Mouse (Mus musculus) left cerebral cortex, adult 2 months (tissue): ENCODE results near the gene Krtap29-1. TPM values are rescaled to one million over a fixed set of nuclear protein-coding genes. Genes with fewer than 3 reads are reported as not detected.

Experiments used
- DNase-seq, 2 experiments: peaks; one replicate each; pipeline ENCODE4 v3.0.0; 2021 to 2022; ENCODE audit warnings: low spot score in 2 of 2, mixed read lengths in 1 of 2; ENCODE audit errors: extremely low spot score in 1 of 2
- H3K27ac ChIP-seq: fragments of 200-600 bp; 2 replicates; pipeline ENCODE4 v1.8.1; 2022
- H3K4me3 ChIP-seq: fragments of 200-600 bp; 2 replicates; pipeline ENCODE4 v1.8.1; 2022
- CTCF ChIP-seq: fragments of 200-600 bp; IDR thresholded peaks from 2 replicates; pipeline ENCODE4 v1.8.1; 2022; ENCODE audit warnings: antibody characterized with exemption, mild to moderate bottlenecking, moderate library complexity
- intact Hi-C: fragments of 180-260 bp; cut with DNase I; formaldehyde crosslinking; loops from one replicate; pipeline ENCODE4 v1.15.1; 2025
- long read RNA-seq, 2 experiments: library from polyadenylated mRNA; stranded (forward); transcript quantifications; one replicate each; pipeline ENCODE4 v2.0.0; 2021; ENCODE audit warnings: borderline mapping rate in 2 of 2
- total RNA-seq, 2 experiments: library from RNA; stranded (reverse); gene quantifications; 2 replicates each; pipeline ENCODE4 v1.2.3; 2021

Krtap29-1 gene
- total RNA-seq = not detected
- long read RNA-seq, experiment 1 = 0 reads
- long read RNA-seq, experiment 2 = 0 reads

- H3K27ac ChIP-seq = no peak within 1 kb of the TSS
- DNase-seq = no peak
- no peak for TF ChIP-seq CTCF
- intact Hi-C loops = no loop called here
- no peak within 1 kb of the TSS for H3K4me3 ChIP-seq
Measured at GRCm38 (mm10) chr11:99978953-99979352, at the start of gene Krtap29-1. TSS of gene Krtap29-1 (minus strand) at chr11:99979053.

GRCm38 (mm10) chr11:100021438-100021837 is 42.6 kb upstream of the Krtap29-1 start:
- TF ChIP-seq CTCF = no peak
- DNase-seq = no peak
- intact Hi-C loops = no loop called here
- no peak overlapping the region for H3K4me3 ChIP-seq
- no peak overlapping the region for H3K27ac ChIP-seq

- no peak for TF ChIP-seq CTCF
- Histone ChIP-seq H3K4me3 (no peak overlapping the region), H3K27ac (no peak overlapping the region)
- no peak for DNase-seq
- intact Hi-C loops = no loop called here
Measured at GRCm38 (mm10) chr11:100019466-100019865, 40.6 kb upstream of the Krtap29-1 start.

GRCm38 (mm10) chr11:100016112-100016511 is 37.3 kb upstream of the Krtap29-1 start, which contains the start of gene Krt33a:
TSS of gene Krt33a (minus strand) at chr11:100016212.
- no peak for TF ChIP-seq CTCF
- intact Hi-C loops = no loop called here
- no peak for DNase-seq
- H3K27ac ChIP-seq = no peak within 1 kb of the TSS
- H3K4me3 ChIP-seq = no peak within 1 kb of the TSS

- intact Hi-C loops = no loop called here
- DNase-seq = no peak
- no peak for TF ChIP-seq CTCF
- Histone ChIP-seq H3K27ac (no peak overlapping the region), H3K4me3 (no peak overlapping the region)
Measured at GRCm38 (mm10) chr11:100013691-100014171, 34.9 kb upstream of the Krtap29-1 start.

- Histone ChIP-seq H3K27ac (no peak overlapping the region), H3K4me3 (no peak overlapping the region)
- DNase-seq = no peak
- no peak for TF ChIP-seq CTCF
- intact Hi-C loops = no loop called here
Measured at GRCm38 (mm10) chr11:100010682-100011081, 31.8 kb upstream of the Krtap29-1 start.

GRCm38 (mm10) chr11:100008336-100008735 is 29.5 kb upstream of the Krtap29-1 start:
- TF ChIP-seq CTCF = no peak
- intact Hi-C loops = loop anchor here (5.0 to 10.0 kb wide), 3 partner anchors 274 to 626 kb away; no protein-coding TSS in a partner anchor
- DNase-seq = peak in 1 of 2 experiments; percentile 36
- no peak overlapping the region for H3K4me3 ChIP-seq
- no peak overlapping the region for H3K27ac ChIP-seq

- Histone ChIP-seq H3K4me3 (no peak overlapping the region), H3K27ac (no peak overlapping the region)
- peak; percentile 43 for TF ChIP-seq CTCF
- intact Hi-C loops = loop anchor here (5.0 to 10.0 kb wide), 3 partner anchors 276 to 624 kb away; no protein-coding TSS in a partner anchor
- no peak for DNase-seq
Measured at GRCm38 (mm10) chr11:100006624-100007023, 27.8 kb upstream of the Krtap29-1 start.

- no peak for TF ChIP-seq CTCF
- DNase-seq = no peak
- no peak overlapping the region for H3K4me3 ChIP-seq
- intact Hi-C loops = loop anchor here (1.0 to 10.0 kb wide), 5 partner anchors 163 to 624 kb away; no protein-coding TSS in a partner anchor
- no peak overlapping the region for H3K27ac ChIP-seq
Measured at GRCm38 (mm10) chr11:100005905-100006304, 27.1 kb upstream of the Krtap29-1 start.

- peak; percentile 52 to 60 for DNase-seq
- no peak overlapping the region for H3K27ac ChIP-seq
- intact Hi-C loops = loop anchor here (1.0 to 10.0 kb wide), 5 partner anchors 164 to 623 kb away; no protein-coding TSS in a partner anchor
- peak; percentile 97 for TF ChIP-seq CTCF
- H3K4me3 ChIP-seq = no peak overlapping the region
Measured at GRCm38 (mm10) chr11:100004846-100005245, 26.0 kb upstream of the Krtap29-1 start.

GRCm38 (mm10) chr11:99999091-99999490 is 20.2 kb upstream of the Krtap29-1 start:
- H3K4me3 ChIP-seq = no peak overlapping the region
- intact Hi-C loops = no loop called here
- no peak for DNase-seq
- no peak for TF ChIP-seq CTCF
- no peak overlapping the region for H3K27ac ChIP-seq

GRCm38 (mm10) chr11:99994384-99994661 is 15.5 kb upstream of the Krtap29-1 start:
- no peak overlapping the region for H3K27ac ChIP-seq
- no peak for TF ChIP-seq CTCF
- intact Hi-C loops = no loop called here
- DNase-seq = no peak
- no peak overlapping the region for H3K4me3 ChIP-seq
